Mouse (Mus musculus): ENCODE data around the gene Dapl1.

Dapl1 gene

GRCm38 (mm10) chr2:59541121-59541887 is 56.9 kb downstream of the Dapl1 start:
- DNase-seq = peak; percentile 81

DNA sequence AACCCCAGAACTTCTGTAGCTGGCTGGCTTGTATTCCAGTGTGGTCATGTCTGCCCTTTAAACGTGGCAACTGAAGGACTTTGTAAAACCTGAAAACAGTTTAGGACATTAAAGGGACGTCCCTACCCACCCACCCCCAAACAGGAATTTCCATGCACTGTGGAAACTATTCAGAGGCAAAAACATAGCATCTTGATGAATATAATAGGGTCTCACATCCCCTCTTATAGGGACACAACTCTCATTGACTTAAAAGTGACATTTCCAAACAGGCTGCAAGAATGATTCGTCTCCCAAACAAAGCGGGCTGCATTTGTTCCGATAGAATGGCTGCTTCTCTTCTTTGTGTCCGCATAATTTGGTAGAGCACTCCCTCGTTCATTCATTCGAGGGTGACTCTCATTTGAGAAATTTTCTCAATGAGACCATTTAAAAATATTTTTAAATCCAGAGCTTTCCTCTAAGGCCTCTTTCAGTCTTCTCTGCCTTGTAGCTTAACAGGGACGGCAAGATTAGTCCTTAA is 59.2 kb downstream of the Dapl1 start:
- DNase-seq = no peak

DNA sequence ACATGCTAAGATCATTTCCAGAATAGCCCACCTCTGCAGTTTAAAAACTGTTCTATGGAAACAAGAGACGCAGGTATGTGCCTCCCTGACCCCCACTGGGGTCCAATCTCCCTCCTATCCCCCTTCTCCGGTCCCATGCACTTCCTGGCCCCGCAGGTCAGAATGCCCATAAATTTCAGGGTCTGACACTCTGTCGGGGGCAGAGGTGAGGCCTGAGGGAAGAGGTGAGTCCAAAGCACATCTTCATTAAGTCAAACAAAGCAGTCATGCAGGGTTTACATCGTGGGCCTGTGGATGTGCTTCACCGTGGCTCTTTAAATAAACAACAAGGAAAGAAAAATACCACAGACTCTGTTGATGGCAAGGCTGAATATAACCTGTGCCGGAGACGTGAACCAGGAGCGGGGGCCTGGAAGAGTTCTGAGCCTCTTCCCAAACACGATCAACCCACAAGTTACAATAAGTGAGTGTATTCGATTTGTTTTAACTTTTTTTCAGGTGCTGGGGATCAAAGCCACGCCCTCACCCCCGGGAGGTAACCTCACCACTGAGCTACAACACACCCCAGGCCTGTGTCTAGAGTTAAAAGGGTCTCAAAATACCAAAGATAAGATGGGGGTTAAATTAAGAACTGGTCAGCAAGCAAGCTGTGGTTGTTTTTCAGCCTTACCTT is 59.9 kb downstream of the Dapl1 start:
- DNase-seq = no peak

DNA sequence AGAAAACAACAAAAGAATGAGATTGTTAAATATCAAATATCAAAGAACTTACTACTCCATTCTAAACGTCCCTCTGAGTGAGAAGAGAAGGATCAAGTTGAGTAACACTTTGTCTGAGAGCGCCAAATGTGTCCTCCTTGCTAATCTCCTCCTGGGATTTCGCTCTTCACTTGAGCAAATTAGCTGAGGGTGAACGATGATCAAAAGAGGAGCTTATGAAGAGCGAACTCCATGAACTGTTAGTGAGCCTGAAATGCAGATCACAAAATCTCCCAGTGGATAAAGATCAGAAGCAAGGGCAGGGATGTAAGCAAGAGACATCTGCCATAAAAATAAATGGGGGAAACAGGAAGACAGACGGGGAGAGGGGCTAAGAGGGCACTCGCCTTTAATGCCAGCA is 60.5 kb downstream of the Dapl1 start:
- no peak for DNase-seq

DNA sequence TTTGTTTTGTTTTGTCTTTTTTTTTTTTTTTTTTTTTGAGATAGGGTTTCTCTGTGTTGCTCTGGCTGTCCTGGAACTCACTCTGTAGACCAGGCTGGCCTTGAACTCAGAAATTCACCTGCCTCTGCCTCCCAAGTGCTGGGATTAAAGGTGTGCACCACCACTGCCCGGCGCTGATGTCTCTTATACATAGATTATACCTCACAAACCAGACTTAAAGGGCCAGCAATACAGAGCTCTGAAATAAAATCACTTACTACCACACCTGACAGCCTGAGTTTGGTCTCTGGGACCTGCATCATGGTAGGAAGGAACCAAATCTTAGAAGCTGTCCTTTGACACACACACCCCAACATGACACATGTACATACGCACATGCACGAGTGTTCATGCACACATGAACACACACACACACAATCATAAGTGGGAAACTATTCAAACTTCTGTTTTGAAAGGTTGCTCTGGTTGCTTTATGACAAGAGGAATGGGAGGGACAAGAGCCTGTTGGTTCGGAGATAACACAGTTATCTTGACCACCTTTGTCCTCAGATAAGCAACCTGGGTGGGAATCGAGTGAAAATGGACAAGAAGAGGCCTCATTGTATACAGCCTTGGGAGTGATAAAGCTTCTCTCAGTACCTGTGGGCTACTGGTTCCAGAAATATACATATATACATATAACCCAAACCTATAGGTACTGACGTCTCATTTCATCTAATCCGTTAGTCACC is 63.1 kb downstream of the Dapl1 start:
- no peak for DNase-seq

- DNase-seq = no peak
Measured at GRCm38 (mm10) chr2:59552784-59553183, 68.3 kb downstream of the Dapl1 start.

DNA sequence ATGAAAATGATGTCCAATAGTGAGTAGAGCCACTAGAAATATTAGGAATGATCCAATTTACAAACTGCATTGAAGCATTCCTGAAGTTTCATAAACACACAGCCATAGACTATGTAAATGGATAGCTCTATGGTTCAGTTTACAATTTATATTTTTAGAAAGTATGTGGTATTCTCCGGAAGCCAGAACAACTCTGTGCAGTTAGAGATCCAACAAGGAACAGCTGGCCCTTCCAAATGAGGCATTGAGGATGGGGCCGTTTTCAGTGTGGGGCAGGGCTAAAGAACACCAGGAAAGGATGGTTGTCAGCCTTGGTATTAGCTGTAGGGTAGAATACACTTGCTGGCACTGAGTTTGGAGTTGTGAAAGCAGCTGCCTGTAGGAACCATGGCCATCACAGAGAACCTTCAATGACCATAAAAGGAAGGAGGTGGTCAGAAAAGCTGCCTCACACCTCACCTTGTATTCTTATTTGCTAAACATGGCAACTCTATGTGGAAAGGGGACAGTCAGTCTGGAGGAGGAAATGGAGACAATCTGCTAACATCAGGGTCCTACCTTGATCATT is 70.0 kb downstream of the Dapl1 start:
- no peak for DNase-seq
